Mouse (Mus musculus) right cerebral cortex, postnatal 4 days (tissue): ENCODE results near the gene Gm11627.
"Not testable (repeated sequence)": the region's sequence is repeated elsewhere in the genome, so short reads cannot be mapped to it uniquely, and the experiment has no call there.

Source experiments
- DNase-seq: peaks from one replicate; pipeline ENCODE4 v3.0.0-alpha.2; 2022

The Gm11627 gene

DNA sequence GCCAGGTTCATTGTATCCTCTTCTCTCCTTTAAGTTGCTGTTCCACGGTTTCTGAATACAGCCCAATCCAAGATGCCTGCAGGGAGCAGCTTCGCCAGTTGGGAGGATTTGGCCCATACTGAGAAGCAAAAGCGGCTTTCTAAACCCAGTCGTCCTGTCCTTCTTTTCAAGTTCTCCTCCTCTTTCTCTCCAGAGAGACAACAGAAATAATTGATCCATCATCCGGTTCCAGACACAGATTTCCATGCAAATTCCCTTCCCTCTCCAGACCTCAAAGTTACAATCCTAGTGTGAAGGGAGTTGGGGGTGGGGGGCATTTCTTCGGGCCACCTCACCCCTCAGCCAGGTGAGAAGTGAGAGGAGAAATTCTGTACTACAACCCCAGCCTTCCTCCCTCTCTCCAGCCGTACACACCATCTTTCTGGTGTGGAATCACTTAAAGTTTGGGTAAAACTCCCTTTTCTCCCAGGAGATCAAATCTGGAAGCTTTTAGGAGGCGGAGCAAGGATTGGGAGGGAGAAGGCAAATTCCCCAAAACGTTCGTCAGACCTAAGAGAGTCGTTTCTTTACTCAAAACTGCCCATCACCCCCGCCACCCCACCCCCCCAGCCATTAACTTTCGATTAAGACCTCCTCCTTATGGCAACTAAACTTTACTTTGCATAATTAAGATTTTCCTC lies 23.7 kb upstream of the Gm11627 start:
- no peak for DNase-seq

DNA sequence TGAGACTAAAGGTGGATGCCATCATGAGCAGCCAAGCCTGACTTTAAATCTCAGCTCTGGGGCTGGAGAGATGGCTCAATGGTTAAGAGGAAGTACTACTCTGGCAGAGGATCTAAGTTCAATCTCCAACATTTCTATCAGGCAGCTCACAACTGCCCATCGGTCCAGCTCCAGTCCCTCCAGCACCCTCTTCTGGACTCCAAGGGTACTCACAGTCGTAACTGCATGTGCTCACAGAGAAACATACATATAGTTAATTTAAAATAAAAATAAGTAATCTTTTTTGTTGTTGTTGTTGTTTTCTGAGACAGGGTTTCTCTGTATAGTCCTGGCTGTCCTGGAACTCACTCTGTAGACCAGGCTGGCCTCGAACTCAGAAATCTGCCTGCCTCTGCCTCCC lies 20.7 kb upstream of the Gm11627 start:
- no peak for DNase-seq

DNA sequence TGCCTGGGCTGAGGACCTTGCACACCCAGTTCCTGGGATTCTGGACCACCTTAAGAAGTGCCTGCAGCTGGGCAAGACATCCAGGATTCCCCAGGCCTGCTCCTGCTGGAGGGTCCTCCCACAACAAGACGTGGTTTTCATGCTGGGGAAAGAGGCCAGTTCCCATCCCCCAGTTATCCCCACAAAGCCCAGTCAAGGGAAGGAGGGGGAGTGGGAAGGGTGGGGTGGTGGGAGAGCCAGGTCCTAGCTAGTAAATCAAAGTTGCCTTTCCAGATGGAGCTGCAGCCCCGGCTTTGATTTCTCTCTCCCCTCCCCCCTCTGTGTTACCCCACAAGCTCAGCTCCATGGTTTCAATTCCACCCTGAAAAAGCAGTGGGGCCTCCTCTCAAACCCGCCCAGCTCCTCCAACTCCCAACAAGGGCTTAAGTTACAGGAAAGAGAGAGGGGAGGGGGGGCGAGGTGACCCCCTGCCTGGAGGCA lies 16.1 kb upstream of the Gm11627 start:
- no peak for DNase-seq

DNA sequence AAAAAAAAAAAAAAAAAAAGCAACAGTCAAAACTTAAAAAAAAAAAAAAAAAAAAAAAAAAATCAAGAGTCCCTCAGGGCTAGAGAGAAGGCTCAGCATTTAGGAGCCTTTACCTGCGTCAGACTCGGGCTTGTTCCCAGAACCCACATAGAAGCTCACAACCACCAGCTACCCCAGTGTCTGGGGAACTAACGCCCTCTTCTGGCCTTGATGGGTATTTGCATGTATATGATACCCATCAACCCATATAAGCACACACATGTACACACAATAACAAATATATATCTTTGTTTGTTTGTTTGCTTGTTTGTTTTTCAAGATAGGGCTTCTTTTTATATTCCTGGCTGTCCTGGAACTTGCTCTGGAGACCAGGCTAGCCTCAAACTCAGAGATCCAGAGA lies 8.3 kb upstream of the Gm11627 start:
- no peak for DNase-seq

DNA sequence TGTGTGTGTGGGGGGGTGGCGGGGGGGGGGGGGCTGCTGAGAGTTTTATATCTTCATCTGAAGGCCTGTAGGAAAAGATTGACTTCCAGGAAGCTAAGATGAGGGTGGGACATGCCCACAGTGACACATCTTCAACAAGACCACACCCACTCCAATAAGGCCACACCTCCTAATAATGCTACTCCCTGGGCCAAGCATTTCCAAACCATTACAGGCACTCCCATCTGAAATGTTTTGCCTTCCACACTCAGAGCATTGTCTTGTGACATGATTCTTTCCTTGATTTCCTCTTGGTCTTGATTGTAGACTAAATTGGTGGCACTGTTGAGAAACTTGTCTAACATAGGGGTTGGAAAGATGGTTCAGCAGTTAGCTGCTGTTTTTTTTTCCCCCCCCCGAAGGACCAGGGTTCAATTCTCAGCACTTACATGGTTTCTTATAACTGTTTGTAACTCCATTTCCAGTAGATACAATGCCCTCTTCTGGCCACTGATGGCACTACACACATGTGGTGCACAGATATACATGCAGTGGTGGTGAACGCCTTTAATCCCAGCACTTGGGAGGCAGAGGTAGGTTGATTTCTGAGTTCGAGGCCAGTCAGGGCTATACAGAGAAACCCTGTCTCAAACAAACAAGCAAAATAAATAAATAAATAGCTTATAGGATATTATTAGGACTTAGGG lies 7.3 kb upstream of the Gm11627 start:
- DNase-seq: no peak

DNA sequence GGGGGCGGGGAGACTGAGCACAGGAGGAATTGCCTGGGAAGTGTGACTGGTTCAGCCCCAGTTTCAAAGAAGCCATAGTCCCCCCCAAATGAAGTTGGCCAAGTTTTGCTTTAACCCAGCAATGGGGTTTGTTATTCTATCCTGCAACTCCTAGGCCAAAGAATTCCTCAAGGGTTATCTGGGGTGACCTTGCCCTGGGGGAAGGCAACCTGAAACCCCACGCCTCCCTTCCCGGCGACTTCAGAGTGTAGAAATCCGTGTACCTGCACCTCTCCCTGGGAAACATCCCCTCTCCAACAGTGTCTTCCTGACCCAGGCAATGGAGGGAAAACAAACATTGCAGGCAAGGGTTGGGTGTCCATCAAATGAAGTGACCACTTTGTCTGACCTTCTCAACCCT lies 3.5 kb upstream of the Gm11627 start:
- DNase-seq: no peak

DNA sequence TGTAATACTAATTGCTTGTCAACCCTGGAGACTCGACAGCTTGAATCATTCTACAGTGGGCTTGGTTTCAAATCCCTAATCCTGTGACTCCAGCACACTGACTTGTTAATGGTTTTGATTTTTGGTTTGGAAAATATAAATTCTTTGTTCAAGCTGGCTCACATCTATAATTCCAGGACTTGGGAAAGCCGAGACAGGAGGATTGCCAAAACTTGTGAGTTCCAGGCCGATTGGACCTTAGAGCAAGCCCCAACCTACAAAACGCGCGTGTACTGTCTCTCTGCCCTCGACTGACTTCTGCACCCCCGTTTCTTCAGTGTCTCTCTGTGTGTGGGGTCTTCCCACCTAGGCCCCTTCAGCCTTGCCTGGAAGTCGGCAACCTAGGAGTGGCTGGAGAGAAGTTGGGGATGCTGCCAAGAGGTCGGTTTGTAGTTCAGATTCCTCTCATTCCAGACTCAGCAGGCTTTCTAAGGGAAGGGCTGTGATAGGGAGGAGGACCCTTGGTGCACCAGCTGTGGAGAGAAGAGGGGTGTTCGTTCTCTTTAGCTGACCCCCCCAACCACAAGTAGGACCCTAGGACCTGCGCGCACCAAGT lies 2.9 kb upstream of the Gm11627 start:
- DNase-seq: no peak

DNA sequence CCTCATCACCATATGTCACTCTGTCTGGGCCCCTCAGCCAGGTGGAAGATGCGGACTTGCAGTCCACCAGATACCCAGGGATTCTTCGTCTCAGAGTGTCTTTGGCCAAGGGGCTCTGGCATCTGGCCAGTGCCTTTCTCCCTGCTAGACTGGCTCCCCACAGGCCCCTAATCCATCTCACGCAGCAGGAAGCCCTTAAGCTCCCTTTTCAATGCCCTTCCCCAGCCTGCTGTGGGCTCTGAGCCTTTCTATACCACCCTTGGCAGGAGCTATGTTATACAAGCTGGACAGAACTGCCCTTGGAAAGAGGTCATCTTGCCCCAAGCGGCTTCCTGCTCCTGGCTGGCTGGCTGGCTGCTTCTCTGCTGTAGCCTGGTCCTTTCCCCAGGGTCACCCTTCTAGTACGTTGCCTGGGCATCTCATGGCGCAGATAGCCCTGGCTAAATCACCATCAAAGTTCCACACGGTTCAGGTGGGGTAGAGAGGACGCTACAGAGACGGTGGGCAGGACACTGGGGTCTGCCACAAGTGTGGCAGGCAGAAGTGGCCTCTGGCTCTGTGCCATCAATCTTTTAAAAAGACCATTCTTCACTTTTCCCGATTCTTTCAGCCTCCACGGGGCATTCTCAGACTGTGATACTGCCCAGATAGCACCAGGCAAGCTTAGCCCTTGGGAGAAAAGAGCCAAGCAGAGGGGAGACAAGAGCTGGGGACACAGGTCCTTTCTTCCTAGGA lies 2.2 kb upstream of the Gm11627 start:
- no peak for DNase-seq

DNA sequence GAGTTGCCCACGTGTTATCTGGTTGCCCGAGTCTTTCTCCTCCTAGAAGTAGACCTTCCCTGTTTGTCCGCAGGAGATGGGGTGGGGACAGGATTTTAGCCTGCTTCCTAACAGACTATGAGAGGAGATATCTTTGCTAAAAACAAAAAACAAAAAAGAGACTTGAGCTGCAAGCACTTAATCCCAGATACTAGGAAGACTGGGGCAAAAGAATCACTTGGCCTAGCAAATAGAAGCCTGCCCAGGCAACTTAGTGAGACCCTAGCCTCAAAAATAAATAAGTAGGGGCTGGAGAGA lies 721 bp upstream of the Gm11627 start:
- no peak for DNase-seq

DNA sequence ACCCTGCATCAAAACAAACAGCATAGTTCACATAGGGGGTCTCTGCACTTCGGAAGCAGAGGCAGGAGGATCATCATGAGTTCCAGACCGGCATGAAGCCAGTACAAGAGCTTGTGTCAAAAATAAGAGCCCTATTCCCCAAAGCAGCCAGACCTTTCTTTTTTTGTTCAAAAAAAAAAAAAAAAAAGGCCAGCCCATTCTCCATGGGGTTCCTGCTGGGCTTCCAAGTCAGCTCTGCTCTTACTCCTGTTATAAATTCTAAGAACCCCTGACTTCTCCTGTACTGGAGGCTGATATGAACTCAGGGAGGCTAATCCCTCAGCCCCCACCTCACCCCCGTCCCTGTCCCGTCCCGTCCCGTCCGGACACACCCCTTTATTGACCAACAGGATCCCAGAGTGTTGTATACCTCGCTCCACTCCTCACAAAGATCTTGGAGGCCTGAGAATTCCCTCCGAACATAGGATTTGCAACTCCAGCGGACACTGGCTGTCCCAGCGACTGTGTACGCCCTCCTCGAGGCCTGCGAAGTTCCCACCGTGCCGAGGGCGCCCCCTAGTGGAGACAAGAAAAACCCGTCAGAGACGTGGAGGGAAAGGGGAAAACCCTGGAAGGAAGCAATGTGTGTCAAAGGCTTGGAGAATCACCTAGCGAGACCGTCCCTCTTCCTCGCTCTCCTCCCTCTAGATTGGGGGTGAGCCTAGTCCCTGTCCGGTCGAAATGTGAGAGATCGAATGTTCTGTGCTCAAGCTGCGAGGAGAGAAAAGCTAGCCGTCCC lies 731 bp downstream of the Gm11627 start:
- DNase-seq: peak; percentile 79

DNA sequence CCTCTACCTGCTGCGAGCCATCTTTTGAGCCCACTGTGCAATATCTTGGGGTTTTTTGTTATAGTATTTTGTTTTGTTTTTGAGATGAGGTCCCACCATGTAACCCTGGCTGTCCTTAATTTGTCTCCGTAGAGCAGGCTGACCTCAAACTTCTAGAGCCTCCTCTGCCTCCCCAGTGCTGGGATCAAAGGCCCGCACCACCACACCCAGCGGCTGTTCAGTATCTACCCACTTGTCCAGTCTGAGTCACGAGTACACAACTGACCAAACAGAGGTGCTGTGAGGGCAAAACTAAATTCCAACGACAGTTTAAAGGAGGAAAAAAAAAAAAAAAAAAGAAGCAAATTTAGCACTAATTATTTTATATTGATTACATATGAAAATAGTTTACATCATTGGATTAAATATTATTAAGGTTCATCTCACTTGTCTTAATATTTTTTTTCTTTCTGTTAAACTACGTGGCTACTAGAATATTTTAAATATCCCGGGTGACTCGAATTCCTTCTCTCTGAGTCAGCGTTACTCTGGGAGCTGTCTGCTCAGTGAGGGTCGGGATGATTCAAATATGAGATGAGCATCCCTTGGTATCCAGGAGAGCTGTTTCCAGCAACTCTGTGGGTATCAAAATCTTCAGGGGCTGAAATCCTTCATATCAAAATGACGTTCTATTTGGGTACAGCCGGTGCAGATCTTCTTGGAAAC lies 3.1 kb downstream of the Gm11627 start:
- no peak for DNase-seq

DNA sequence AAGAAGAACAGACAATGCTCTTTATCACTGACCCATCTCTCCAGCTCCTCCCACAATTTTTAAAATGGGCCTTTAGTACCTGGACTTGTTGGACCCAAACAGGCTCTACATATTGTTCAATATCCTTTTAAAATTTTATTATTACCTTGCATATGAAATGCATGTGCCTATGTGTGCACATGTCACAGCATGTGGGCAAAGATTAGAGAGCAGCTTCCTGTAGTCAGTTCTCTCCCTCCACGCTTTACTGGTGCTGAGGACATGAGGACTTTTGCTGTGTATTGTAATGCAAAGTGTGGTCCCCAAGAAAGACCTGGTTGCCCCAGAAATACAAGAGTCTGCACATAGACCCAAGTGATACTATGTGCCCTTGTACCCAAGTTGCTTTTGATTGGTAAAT lies 4.2 kb downstream of the Gm11627 start:
- DNase-seq: no peak

DNA sequence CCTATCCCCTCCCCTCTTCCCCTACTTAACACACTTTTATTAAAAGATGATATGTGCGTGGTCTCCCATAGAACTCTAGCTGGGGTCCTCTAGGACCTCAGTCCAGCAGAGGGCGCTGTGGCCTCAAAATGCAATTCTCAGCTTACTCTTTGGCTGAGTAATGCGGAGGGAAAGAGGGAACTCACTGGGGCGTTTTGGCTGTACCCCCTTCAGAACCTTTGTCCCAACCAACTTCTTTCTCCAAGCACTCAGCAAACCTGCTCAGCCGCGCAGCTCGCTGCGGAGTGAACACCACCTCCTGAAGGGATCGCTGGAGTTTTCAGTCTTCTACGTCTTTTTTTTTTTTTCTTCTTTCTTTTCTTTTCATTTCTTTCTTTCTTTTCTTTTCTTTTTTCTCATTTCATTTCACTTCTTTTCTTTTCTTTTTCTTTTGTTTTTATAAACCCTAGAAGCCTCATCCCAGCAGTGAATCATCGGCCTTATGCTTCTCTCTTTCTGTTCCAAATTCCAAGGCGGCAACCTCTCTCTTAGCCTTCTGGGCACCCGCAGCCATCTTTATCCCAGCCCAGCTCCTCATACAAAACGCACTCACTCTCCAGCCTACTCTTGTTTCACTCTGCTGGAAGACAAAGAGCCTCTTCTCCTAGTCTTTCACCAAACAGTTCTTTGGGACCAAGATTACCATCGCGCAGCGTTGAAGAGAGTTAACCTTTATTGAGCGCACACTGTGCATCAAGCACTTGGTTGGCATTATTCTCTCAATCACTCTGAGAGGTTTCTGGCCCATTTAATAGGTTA lies 6.2 kb downstream of the Gm11627 start:
- peak; percentile 97 for DNase-seq

DNA sequence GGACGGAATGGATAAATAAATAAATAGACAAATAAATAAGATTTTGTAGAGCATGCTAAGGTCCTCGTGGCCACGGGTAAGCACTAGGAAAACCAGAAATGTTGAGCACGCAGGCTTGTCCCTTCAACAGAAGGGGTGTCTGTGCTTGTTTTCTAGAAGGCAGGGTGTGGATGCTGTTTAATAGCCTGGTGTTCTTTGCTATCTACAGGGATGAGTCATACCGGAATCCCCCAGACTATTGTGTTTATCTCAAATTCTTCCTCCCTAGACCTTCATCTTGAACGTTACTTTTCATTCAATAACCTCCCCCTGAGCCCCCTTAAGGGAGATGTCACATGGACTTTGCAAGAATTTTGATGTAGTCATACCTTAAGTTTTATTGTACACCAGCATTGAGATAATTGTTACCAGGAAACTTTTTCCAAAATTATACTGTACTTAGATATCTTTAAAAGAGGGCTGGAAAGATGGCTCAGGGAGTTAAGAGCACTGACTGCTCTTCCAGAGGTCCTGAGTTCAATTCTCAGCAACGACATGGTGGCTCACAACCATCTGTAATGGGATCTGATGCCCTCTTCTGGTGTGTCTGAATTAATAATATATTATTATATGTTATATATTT lies 10.4 kb downstream of the Gm11627 start:
- no peak for DNase-seq

DNA sequence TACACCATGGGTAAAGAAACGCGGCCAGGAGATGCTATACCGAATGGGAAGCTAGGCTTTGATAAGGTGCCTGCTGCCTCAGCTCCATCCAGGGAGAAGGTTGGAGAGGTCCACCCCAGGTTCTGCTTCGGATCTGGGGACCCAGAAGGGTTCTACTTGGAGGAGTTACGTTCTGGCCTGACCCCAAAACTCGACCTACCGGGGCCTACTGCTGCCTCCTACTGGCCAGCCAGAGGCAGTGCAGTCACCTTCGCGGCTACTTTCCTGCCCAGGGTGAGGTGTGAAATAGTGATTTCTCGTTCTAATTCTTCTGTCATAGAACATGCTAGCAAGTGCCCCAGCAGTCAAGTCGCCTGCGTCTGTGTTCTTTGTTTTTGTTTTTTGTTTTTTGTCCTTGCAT lies 11.1 kb downstream of the Gm11627 start:
- DNase-seq: no peak

DNA sequence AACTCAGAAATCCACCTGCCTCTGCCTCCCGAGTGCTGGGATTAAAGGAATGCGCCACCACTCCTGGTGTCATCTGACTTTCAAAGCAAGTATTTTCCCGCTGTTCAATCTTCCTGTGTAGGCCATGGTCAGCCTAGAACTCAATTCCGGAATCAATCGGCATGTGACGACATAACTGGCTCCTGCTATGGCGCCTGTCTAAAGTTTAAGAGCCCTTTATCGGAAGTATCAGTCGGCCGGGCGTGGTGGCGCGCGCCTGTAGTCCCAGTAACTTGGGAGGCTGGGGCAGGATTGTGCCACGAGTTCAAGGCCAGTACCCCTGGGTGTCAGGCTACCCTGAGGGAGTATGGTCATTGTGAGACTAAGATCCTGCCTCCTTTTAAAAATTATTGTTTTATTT lies 11.5 kb downstream of the Gm11627 start:
- no peak for DNase-seq

DNA sequence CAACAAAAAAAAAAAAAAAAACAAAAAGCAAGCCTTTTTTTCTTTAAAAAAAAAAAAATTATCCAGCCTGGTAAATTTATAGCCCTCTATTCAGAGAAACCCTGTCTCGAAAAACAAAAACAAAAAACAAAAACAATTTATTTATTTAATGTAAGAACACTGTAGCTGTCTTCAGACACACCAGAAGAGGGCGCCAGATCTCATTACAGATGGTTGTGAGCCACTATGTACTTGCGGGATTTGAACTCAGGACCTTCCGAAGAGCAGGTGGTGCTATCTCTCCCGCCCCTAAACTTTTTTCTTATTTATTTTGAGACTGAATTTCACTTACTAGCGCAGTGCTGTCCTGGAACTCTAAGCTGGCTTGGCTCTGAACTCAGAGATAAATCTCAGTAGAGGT lies 12.1 kb downstream of the Gm11627 start:
- DNase-seq: no peak

DNA sequence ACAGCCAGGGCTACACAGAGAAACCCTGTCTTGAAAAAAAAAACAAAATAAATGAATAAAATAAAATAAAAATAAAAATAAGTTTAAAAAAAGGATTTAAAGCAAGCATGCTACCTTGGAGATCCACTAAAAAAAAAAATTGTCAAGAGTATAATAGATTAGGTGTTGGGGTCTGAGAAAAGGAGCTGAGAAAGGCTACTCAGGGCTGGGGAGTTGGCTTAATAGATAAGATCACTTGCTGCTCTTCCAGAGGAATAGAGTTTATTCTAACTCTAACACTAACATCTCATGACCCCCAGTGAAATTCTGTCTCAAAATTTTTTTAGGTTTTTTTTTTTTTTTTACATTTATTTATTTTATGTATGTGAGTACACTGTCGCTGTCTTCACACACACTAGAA lies 13.0 kb downstream of the Gm11627 start:
- no peak for DNase-seq

DNA sequence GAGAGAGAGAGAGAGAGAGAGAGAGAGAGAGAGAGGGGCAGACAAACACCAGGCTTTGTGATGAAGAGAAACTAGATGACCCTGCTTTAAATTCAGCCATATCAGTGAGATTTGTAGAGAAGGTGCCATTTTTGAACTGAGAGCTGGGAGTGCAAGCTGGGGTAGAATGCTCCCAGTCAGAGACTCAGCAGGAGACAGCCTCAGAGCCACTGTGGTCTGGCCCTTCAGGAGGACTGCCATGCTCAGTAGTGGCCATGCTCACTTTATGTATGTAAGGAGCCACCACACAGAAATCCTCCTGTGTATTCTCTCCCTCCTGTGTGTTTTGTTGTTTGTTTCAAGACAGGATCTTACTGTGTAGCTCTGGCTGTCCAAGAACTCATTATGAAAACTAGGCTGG lies 13.5 kb downstream of the Gm11627 start:
- DNase-seq: no peak

DNA sequence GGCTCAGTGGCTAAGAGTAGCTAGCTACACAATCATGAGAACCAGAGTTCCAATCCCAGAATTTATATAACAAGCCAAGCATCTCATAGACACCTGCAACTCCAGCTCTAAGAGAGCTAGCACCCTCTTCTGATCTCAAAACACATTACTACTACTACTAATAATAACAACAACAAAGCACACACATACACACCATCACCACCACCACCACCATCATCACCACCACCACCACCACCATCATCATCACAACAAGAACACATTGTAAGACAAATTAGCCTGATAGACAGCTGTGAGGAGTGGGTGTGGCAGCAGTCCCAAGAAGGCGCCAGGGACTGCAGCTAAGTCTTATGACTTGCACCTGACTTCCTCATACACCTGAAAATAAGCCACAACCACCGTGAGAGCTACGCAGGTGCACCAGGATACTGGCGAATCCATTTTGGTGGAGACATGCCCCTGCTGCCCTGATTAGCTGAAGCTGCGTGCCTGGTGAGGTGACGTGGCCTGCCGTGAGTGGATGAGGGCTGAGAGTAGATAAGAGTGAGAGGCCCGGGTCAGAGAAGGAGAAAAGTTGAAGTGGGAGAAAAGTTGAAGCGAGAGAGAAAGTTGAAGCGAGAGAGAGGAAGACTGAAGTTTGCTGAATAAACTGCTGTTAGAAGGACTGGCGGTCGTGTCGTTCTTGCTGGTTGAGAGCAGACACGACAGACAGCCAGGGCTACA lies 14.1 kb downstream of the Gm11627 start:
- not testable (repeated sequence) for DNase-seq
